In the genomic region with DNA sequence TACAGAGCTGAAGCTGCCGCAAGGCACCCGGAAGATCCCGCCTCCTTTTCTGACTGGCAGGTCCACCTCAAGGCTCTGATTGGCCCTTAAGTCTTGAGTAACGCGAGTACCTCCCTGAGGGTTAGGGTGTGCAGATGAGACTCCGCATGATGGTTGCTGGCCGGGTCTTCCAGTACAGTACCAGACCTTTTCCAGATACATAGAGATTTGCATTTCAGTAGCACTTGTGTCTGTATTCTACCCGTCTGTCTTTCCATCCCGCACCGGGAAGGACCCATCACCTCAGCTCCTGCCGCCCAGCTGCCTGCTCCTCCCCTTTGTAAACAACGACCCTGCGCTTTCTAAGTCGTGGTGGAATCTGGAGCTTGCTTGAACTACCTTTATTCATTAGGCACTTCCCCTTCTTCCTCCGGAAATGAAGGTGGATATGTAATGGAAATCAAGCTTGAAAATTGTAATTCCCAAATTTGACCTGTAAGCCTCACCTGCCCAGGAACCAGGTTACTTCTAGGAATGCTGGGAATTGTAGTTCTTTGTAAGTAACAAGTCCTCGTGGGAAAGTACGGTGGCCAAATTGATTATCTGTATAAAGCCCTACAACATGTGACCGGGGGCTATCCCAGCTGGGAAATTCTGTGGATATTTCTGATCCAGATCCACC, we compare ENCODE assay signal across 2 mouse cellular contexts.
TF ChIP-seq lines count a peak whose summit lies in the region.

A gene (minus strand): TSS at position 29 of the 661 bp plus-strand sequence.
A gene (minus strand): TSS at position 502 of the 661 bp plus-strand sequence.

TF ChIP-seq in C2C12, 6 proteins besides CTCF, POLR2A, EP300 and RAD21 (continued from another document):
- TF ChIP-seq USF1 (IDR thresholded peaks at IDR 0.05; ENCODE audit: low read depth) (no peak), MYOD1 (IDR thresholded peaks at IDR 0.05; ENCODE audit: control insufficient read depth, insufficient read length, low read depth) (no peak), CEBPB (IDR thresholded peaks at IDR 0.05; ENCODE audit: low read depth) (no peak)

TF ChIP-seq in myocyte, 11 proteins besides CTCF, POLR2A, EP300 and RAD21 (continued from another document):
- no peak for TF ChIP-seq MAX (IDR thresholded peaks at IDR 0.05; ENCODE audit: low read depth)
- no peak for TF ChIP-seq SRF (IDR thresholded peaks at IDR 0.05; ENCODE audit: control insufficient read depth, insufficient read length, low read depth)
- no peak for TF ChIP-seq USF1 (IDR thresholded peaks at IDR 0.05; ENCODE audit: low read depth)
- no peak for TF ChIP-seq MYOG (IDR thresholded peaks at IDR 0.05; ENCODE audit: control insufficient read depth in 1 of 3, insufficient read depth in 1 of 3, insufficient read length in 2 of 3, low read depth in 2 of 3)
- TF ChIP-seq TCF3 (IDR thresholded peaks at IDR 0.05; ENCODE audit: insufficient read length, low read depth): no peak
- no peak for TF ChIP-seq REST (IDR thresholded peaks at IDR 0.05; ENCODE audit: insufficient read depth, insufficient read length)
- no peak for TF ChIP-seq E2F4 (IDR thresholded peaks at IDR 0.05; ENCODE audit: insufficient read depth)
- TF ChIP-seq POLR2AphosphoS2 (IDR thresholded peaks at IDR 0.05; ENCODE audit: insufficient read length, low read depth): no peak
TF ChIP-seq in myocyte: peak in this region for 0.
